Mouse (Mus musculus) limb, embryonic 13.5 days (tissue): Measurements from ENCODE around the gene Rex1bd. TPM values are rescaled to one million over a fixed set of nuclear protein-coding genes. Genes with fewer than 3 reads are reported as not detected.

Experiments
- ATAC-seq: fragments of 200-750 bp; cut with Nextera tagmentation; 2 replicates; pipeline ENCODE4 v1.8.0; 2017; ENCODE audit warnings: low read depth, moderate number of reproducible peaks, moderate TSS enrichment; ENCODE audit not compliant: low FRiP score
- H3K27ac ChIP-seq: fragments of 300-500 bp; sonication (generic); 2 replicates; pipeline ENCODE4 v1.5.1; 2015; ENCODE audit warnings: inconsistent platforms, mild to moderate bottlenecking, moderate library complexity
- H3K27me3 ChIP-seq: fragments of 300-500 bp; sonication (generic); 2 replicates; pipeline ENCODE4 v1.6.1; 2015; ENCODE audit warnings: mild to moderate bottlenecking, inconsistent platforms
- H3K36me3 ChIP-seq: fragments of 300-500 bp; sonication (generic); 2 replicates; pipeline ENCODE4 v1.6.1; 2015; ENCODE audit warnings: inconsistent platforms, mild to moderate bottlenecking, moderate library complexity
- H3K4me1 ChIP-seq: fragments of 300-500 bp; sonication (generic); 2 replicates; pipeline ENCODE4 v1.6.1; 2015; ENCODE audit warnings: inconsistent platforms
- H3K4me2 ChIP-seq: fragments of 300-500 bp; sonication (generic); replicated peaks from 2 replicates; pipeline ENCODE4 v1.6.1; 2015; ENCODE audit warnings: inconsistent platforms, mild to moderate bottlenecking, moderate library complexity
- H3K4me3 ChIP-seq: fragments of 300-500 bp; sonication (generic); 2 replicates; pipeline ENCODE4 v1.5.1; 2015; ENCODE audit warnings: moderate library complexity, mild to moderate bottlenecking, inconsistent platforms
- H3K9ac ChIP-seq: fragments of 300-500 bp; sonication (generic); 2 replicates; pipeline ENCODE4 v1.6.1; 2015; ENCODE audit warnings: mild to moderate bottlenecking, inconsistent platforms
- H3K9me3 ChIP-seq: fragments of 300-500 bp; sonication (generic); 2 replicates; pipeline ENCODE4 v1.6.1; 2016; ENCODE audit warnings: inconsistent platforms
- WGBS: fragments of 180-500 bp; shearing (Covaris S2); methylation state at CpG from one replicate; pipeline ENCODE4 v1.1.7; 2015; 5-methylcytosine and 5-hydroxymethylcytosine counted together
- polyA plus RNA-seq: library from polyadenylated mRNA; unstranded; fragments of >200 nt; fragmentation: Nextera tagmentation; extraction: Ambion mirVana; gene quantifications from 2 replicates; pipeline ENCODE4 v1.2.1, GENCODE M21; 2015

The Rex1bd gene
- polyA plus RNA-seq, 1 experiment from 2014 or later, result 139 TPM

- no peak for ATAC-seq
- 4% methylated on average over 21 of the region's 21 CpGs for WGBS
- Histone ChIP-seq H3K27me3 (peaks cover 90% of the 10 kb centered on the region), H3K36me3 (no peaks in the 10 kb centered on the region), H3K27ac (peak overlapping the region; percentile 59), H3K4me3 (peak overlapping the region; percentile 63), H3K4me2 (peak overlapping the region; percentile 90), H3K4me1 (peaks cover 74% of the 10 kb centered on the region), H3K9me3 (no peaks in the 10 kb centered on the region), H3K9ac (peak overlapping the region; percentile 72)
These were observed 11.4 kb downstream of the Rex1bd start for GRCm38 (mm10) chr8:70495001-70495770.

GRCm38 (mm10) chr8:70494416-70494945 is 12.1 kb downstream of the Rex1bd start:
- peaks cover 76% of the 10 kb centered on the region for H3K4me1 ChIP-seq
- peak overlapping the region; percentile 72 for H3K9ac ChIP-seq
- H3K9me3 ChIP-seq, result no peaks in the 10 kb centered on the region
- peak overlapping the region; percentile 63 for H3K4me3 ChIP-seq
- no peak for ATAC-seq
- H3K4me2 ChIP-seq, result peak overlapping the region; percentile 90
- H3K36me3 ChIP-seq, result no peaks in the 10 kb centered on the region
- H3K27ac ChIP-seq, result peak overlapping the region; percentile 59; the same call in 1 of the 2 replicates
- 1% methylated on average over 22 of the region's 28 CpGs for WGBS
- peaks cover 90% of the 10 kb centered on the region for H3K27me3 ChIP-seq

- no peaks in the 10 kb centered on the region for H3K9me3 ChIP-seq
- under 1% methylated on average over 46 of the region's 47 CpGs for WGBS
- peaks cover 90% of the 10 kb centered on the region for H3K27me3 ChIP-seq
- peak overlapping the region; percentile 63 for H3K4me3 ChIP-seq
- no peaks in the 10 kb centered on the region for H3K36me3 ChIP-seq
- peak overlapping the region; percentile 59 for H3K27ac ChIP-seq
- H3K4me2 ChIP-seq, result peak overlapping the region; percentile 90
- H3K4me1 ChIP-seq, result peaks cover 76% of the 10 kb centered on the region
- peak overlapping the region; percentile 72 for H3K9ac ChIP-seq
- 0 out of 2 replicates have a peak, but pooled peaks have one; percentile 7 for ATAC-seq
These were observed 12.7 kb downstream of the Rex1bd start for GRCm38 (mm10) chr8:70493692-70494415.

DNA sequence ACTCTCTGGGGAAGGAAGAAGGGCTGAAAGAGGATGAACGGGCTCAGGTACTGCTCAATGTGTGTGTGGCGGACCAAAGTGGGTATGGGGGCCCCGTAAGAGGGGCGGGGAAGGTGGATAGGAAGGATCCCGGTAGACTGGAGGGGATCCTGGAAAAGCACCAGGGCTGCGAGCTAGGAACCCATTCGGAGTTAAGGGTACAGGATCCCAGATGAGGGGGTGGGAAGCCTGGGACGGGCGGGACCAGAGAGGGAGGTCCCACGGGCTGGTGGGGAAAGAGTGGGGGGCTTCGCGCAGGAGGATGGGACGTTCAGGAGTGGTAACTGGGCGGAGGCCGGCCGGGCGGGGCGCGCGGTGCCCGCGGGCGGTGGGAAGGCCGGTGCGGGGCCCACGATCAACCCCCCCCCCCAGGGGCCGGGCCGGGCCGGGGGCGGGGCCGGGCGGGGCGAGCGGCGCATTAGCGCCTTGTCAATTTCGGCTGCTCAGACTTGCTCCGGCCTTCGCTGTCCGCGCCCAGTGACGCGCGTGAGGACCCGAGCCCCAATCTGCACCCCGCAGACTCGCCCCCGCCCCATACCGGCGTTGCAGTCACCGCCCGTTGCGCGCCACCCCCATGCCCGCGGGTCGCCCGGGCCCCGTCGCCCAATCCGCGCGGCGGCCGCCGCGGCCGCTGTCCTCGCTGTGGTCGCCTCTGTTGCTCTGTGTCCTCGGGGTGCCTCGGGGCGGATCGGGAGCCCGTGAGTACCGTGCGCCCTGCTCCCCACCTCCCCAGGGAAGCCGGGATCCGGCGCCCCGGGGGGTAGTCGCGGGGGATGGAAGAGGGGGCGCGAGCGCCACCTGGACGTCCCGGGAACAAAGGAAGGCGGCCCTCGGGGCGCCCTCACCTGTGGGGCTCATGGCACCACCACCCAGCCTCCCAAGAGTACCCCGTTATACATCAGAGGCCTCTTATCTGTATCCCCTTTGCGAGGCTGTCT is 13.6 kb downstream of the Rex1bd start, which contains the start of gene Crlf1:
TSS of gene Crlf1 (plus strand) at position 495 of the 977 bp plus-strand sequence.
- Histone ChIP-seq H3K27ac (peak within 1 kb of the TSS; percentile 59), H3K4me3 (peak within 1 kb of the TSS; percentile 63), H3K27me3 (peaks cover 93% of the 10 kb centered on the region), H3K9ac (peak within 1 kb of the TSS; percentile 72), H3K4me1 (peaks cover 81% of the 10 kb centered on the region), H3K9me3 (no peaks in the 10 kb centered on the region), H3K4me2 (peak within 1 kb of the TSS; percentile 90), H3K36me3 (no peaks in the 10 kb centered on the region)
- ATAC-seq, result no peak
- WGBS, result under 1% methylated on average over 58 of the region's 93 CpGs

DNA sequence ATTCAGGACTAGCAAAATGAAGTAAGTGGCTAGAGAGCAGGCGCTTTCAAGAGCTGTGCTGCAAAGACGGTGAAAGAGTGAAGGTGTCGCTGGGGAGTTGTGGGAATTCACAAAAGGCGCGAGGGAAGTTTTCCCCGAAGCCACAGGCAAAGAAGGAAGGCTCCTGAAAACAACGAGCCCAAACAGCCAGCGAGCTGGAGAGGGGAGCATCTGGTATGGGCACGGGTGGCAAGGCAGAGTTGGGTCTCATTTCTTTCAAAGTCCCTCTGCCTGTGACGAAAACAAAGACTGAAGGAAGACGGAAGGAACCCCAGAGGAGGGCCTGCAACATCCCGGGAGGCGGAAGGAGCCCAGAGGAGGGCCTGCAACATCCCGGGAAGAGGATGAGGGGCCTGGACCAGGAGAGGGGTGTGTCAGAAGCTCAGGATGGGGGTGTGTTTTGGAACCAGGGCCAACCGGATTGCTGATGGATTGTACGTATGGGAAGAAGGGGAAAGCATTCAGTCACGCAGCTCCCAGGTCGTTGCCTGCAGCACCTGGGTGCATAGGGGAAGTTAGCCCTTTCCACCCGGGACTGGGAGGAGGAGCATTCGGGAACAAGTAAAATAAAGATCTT is 15.6 kb downstream of the Rex1bd start:
- peak overlapping the region; percentile 55; the same call in 1 of the 2 replicates for H3K27ac ChIP-seq
- peak overlapping the region; percentile 90 for H3K4me2 ChIP-seq
- peaks cover 97% of the 10 kb centered on the region for H3K27me3 ChIP-seq
- H3K36me3 ChIP-seq, result no peaks in the 10 kb centered on the region
- H3K9ac ChIP-seq, result 0 out of 2 replicates have a peak overlapping the region, but pooled peaks have one; percentile 25
- peaks cover 94% of the 10 kb centered on the region for H3K4me1 ChIP-seq
- WGBS, result 5% methylated on average over 20 of the region's 20 CpGs
- peak overlapping the region; percentile 63 for H3K4me3 ChIP-seq
- H3K9me3 ChIP-seq, result no peaks in the 10 kb centered on the region
- no peak for ATAC-seq

DNA sequence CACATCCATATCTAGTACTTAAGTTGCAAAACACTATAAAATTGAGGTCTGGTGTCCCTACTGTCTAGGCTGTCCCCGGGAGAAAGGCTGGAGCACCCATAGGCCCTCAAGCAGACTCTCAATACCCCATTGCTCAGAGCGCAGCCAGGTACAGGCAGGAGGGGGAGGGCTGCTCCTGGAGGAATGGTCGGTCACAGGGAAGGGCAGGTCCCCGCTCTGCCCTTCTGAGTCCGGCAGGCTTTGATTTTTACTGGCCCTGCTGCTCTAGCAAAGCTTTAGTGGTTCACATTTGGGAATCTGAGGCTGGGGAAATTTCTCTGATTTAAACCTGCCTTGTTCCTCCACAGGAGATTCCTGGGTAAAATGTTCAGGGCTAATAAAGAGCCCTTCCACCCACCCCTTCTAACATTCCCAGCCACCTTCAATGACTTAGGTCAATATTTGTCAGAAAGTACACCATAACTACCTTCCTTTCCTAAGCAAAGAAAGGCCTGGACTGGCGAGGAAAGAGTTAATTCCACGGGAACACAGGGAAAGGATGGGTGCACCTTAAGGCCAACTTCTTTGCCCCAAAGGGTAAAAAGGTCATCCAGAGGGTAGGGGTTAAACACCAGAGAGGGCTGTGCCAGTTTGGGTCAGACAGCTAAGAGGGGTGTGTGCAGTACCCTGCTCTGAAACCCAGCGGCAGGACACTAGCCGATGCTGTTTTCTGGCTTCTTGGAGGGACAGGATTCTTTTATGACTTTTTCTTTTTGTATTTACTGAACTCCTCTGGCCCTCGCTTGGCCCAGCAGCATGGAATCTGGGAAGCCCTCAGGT is 16.3 kb downstream of the Rex1bd start:
- 11% methylated on average over 10 of the region's 10 CpGs for WGBS
- Histone ChIP-seq H3K4me2 (peak overlapping the region; percentile 90), H3K9me3 (no peaks in the 10 kb centered on the region), H3K9ac (0 out of 2 replicates have a peak overlapping the region, but pooled peaks have one; percentile 25), H3K4me3 (peak overlapping the region; percentile 63), H3K27ac (peak overlapping the region; percentile 55), H3K4me1 (peaks cover 87% of the 10 kb centered on the region), H3K27me3 (peaks cover 93% of the 10 kb centered on the region), H3K36me3 (no peaks in the 10 kb centered on the region)
- no peak for ATAC-seq

GRCm38 (mm10) chr8:70489576-70489975 is 17.0 kb downstream of the Rex1bd start:
- Histone ChIP-seq H3K27ac (no peak overlapping the region), H3K4me1 (peaks cover 80% of the 10 kb centered on the region), H3K9ac (peak overlapping the region; percentile 54), H3K4me2 (peak overlapping the region; percentile 90), H3K27me3 (peaks cover 92% of the 10 kb centered on the region), H3K36me3 (no peaks in the 10 kb centered on the region), H3K4me3 (peak overlapping the region; percentile 37), H3K9me3 (no peaks in the 10 kb centered on the region)
- no peak for ATAC-seq
- 2% methylated on average over 31 of the region's 41 CpGs for WGBS

GRCm38 (mm10) chr8:70488931-70489470 is 17.6 kb downstream of the Rex1bd start:
- H3K9me3 ChIP-seq, result no peaks in the 10 kb centered on the region
- H3K9ac ChIP-seq, result peak overlapping the region; percentile 54
- H3K4me1 ChIP-seq, result peaks cover 76% of the 10 kb centered on the region
- H3K27me3 ChIP-seq, result peaks cover 87% of the 10 kb centered on the region
- no peak overlapping the region for H3K27ac ChIP-seq
- WGBS, result 3% methylated on average over 14 of the region's 14 CpGs
- ATAC-seq, result no peak
- no peaks in the 10 kb centered on the region for H3K36me3 ChIP-seq
- H3K4me3 ChIP-seq, result peak overlapping the region; percentile 37
- peak overlapping the region; percentile 90 for H3K4me2 ChIP-seq

- Histone ChIP-seq H3K27me3 (peaks cover 79% of the 10 kb centered on the region), H3K36me3 (no peaks in the 10 kb centered on the region), H3K27ac (no peak overlapping the region), H3K9ac (peak overlapping the region; percentile 43), H3K4me2 (peak overlapping the region; percentile 90), H3K4me3 (peak overlapping the region; percentile 35), H3K9me3 (no peaks in the 10 kb centered on the region), H3K4me1 (peaks cover 68% of the 10 kb centered on the region)
- WGBS, result 4% methylated on average over 55 of the region's 55 CpGs
- no peak for ATAC-seq
These were observed 18.4 kb downstream of the Rex1bd start for GRCm38 (mm10) chr8:70487993-70488796.
